Mouse (Mus musculus) heart, adult 9 months (tissue): Measurements from ENCODE around the gene Adgra1.

Experiments
- DNase-seq, 2 experiments: peaks; one replicate each; pipeline ENCODE4 v3.0.0; 2022; ENCODE audit warnings: low spot score in 2 of 2

The Adgra1 gene

DNA sequence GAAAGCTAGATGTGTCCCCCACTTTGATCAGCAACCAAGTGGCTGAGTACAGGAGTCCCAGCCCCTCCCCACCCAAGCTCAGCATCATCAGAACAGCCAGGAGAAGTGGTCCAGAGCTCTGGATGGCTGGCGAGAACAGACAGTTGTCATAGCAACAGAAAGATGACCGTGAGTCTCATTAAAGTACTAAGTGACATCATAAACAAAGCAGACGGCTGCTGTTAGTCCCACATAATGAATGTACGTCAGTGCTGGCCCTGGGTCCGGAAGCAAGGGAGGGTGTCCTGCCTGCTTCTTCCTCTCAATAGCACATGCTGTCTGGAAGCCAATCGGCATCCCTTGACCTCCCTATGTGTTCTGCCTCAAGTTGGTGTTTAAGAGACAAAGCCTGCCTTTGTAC lies 16.2 kb downstream of the Adgra1 start:
- DNase-seq = no peak

DNA sequence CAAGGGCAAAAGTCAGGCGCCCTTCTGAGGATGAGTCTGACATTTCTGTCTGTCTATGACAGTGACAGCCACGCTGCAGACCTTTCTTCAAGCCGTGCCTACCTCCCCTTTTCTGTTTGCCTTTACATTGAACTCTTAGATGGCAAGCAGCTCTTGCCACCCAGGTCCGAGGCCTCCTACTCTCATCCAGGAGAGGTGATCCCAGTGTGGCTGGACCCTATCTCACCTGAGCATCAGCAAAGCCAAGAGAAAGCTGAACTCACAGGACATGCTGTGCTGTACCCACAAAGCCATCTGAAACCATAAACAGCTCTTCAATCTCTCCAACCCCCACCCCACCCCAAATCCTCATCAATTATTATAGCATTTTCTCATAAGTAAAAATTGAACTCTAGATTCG lies 16.7 kb downstream of the Adgra1 start:
- DNase-seq = no peak

- DNase-seq = no peak
Measured at GRCm38 (mm10) chr7:139851098-139851497, 17.1 kb downstream of the Adgra1 start.

GRCm38 (mm10) chr7:139855261-139855660 lies 21.3 kb downstream of the Adgra1 start:
- no peak for DNase-seq

GRCm38 (mm10) chr7:139861411-139861810 lies 27.4 kb downstream of the Adgra1 start:
- peak in 1 of 2 experiments; percentile 59 for DNase-seq

- no peak for DNase-seq
Measured at GRCm38 (mm10) chr7:139863076-139863475, 29.1 kb downstream of the Adgra1 start.

- DNase-seq = no peak
Measured at GRCm38 (mm10) chr7:139864253-139864652, 30.3 kb downstream of the Adgra1 start.

GRCm38 (mm10) chr7:139864871-139865270 lies 30.9 kb downstream of the Adgra1 start:
- DNase-seq = no peak

GRCm38 (mm10) chr7:139871014-139871413 lies 37.0 kb downstream of the Adgra1 start:
- DNase-seq = no peak

- no peak for DNase-seq
Measured at GRCm38 (mm10) chr7:139877167-139877792, 43.3 kb downstream of the Adgra1 start.

GRCm38 (mm10) chr7:139878122-139878521 lies 44.1 kb downstream of the Adgra1 start:
- no peak for DNase-seq

DNA sequence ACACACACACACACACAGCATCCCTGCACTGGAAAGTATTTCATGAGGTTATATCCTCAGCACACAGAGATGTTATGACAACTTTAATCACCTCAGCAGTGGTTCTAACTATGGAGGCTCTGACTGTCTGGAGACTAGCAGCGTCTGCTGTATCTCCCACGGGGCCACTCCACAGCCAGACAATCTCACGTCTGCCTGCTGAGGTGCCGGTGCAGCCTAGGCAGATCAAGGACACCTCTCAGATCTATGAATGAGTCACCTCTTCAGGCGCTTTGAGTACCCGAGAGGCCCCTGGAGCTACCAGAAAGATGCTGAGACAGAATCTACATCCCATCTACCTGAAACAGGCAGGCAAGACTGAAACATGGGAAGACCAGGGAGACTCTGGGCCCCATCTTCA lies 44.6 kb downstream of the Adgra1 start:
- no peak for DNase-seq

DNA sequence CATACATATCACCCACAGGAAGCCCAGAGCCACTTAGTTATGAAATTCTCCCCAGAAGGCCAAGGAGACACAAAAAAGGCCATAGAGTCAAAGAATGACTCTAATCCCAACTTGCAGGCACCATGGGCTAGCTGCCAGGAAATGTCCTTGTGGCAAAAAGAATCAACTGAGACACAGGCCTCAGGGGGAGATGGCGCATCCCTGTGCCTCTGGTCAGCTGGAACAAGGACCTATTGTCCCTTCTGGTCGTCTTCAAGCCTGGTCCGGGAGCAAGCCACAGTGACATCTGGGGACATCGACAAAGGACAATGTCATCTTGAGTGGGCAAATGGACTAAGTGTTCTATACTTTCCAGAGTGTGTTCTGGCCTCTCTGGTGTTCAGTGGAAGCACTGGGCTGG lies 49.6 kb downstream of the Adgra1 start:
- no peak for DNase-seq

GRCm38 (mm10) chr7:139891779-139892178 lies 57.8 kb downstream of the Adgra1 start:
- DNase-seq = no peak

GRCm38 (mm10) chr7:139894655-139895557 lies 60.9 kb downstream of the Adgra1 start, which contains the start of gene Kndc1:
Gene Kndc1, plus strand, starts transcription at chr7:139894696.
- no peak for DNase-seq

DNA sequence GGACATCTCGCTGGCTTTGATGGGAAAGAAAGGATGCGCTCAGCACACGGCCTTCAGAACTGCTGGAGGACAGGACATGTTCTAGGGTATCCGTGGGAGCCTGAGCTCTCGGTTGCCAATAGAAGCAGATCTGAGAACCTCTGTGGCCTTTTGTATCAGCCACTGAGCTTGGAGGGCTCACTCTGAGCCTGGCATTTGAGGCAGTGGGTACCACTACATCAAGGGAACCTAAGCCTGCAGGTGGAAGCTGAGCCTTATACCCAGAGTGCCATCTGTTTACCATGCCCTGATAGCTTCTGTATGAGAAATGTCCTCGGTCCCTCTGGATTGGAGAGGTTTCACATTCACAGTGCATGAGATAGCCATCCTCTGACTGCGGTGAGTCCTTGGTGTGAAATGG lies 62.3 kb downstream of the Adgra1 start:
- DNase-seq = no peak

DNA sequence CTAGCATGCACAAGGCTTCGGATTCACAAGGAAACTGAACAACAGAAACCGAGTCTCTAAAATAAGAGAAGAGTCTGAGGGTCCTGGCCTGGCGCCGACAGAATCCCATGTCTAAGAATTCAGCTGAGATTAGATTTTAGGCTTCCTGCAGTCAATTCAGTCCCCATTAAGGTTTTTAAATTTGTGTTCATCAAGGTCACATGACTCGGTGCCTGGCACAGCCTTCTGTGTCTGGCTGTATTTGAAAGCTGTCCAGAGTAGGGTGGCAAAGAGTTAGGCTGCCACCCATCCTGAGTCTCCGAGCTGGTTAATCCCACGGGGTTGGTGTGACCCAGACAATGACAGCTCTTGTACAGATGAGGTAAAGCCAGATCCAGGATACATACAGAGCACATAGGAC lies 62.8 kb downstream of the Adgra1 start:
- no peak for DNase-seq

- DNase-seq = no peak
Measured at GRCm38 (mm10) chr7:139898606-139899005, 64.6 kb downstream of the Adgra1 start.

GRCm38 (mm10) chr7:139899505-139899904 lies 65.5 kb downstream of the Adgra1 start:
- no peak for DNase-seq

DNA sequence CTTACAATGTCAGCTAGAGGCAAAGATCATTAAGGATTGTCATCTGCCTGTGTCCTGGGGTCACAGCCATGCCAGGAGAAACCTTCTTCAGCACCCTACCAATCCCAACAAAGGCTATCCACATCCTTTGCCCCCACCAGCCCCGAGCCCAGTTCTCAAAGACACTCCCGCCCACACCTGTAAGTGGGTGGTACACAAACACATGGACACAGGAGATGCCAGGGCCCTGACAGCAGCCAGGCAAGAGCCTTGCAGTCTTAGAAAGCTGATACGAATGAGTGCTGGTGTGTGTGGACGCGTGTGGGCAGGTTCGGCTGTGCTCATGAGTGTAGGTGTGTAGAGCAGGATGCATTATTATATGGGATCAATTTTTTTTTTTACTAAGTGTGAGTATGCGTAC lies 66.5 kb downstream of the Adgra1 start:
- DNase-seq = no peak

- no peak for DNase-seq
Measured at GRCm38 (mm10) chr7:139900896-139901295, 66.9 kb downstream of the Adgra1 start.

GRCm38 (mm10) chr7:139901981-139902380 lies 68.0 kb downstream of the Adgra1 start:
- no peak for DNase-seq

GRCm38 (mm10) chr7:139905261-139905660 lies 71.3 kb downstream of the Adgra1 start:
- no peak for DNase-seq
